Mouse (Mus musculus) hindbrain, embryonic 16.5 days (tissue): ENCODE results near the gene Ankrd24. TPM values are rescaled to one million over a fixed set of nuclear protein-coding genes. Genes with fewer than 3 reads are reported as not detected.
A peak's percentile ranks its signal among the peaks of the same experiment; 100 is the strongest.
"Not testable (repeated sequence)": the region's sequence is repeated elsewhere in the genome, so short reads cannot be mapped to it uniquely, and the experiment has no call there.

Experiments
- ATAC-seq: fragments of 200-750 bp; cut with Nextera tagmentation; 2 replicates; pipeline ENCODE4 v1.8.0; 2017; ENCODE audit warnings: moderate TSS enrichment, moderate library complexity
- H3K27ac ChIP-seq: fragments of 300-500 bp; sonication (generic); 2 replicates; pipeline ENCODE4 v1.5.1; 2014; ENCODE audit warnings: low read depth, mild to moderate bottlenecking, control low read depth, low read length, moderate library complexity
- H3K27me3 ChIP-seq: fragments of 300-500 bp; sonication (generic); replicated peaks from 2 replicates; pipeline ENCODE4 v1.6.1; 2014; ENCODE audit warnings: low read length; ENCODE audit not compliant: control insufficient read depth, insufficient read depth
- H3K36me3 ChIP-seq: fragments of 300-500 bp; sonication (generic); 2 replicates; pipeline ENCODE4 v1.6.1; 2014; ENCODE audit warnings: mild to moderate bottlenecking, low read length, moderate library complexity, mixed read lengths; ENCODE audit not compliant: control insufficient read depth, insufficient read depth
- H3K4me1 ChIP-seq: fragments of 300-500 bp; sonication (generic); 2 replicates; pipeline ENCODE4 v1.6.1; 2014; ENCODE audit warnings: low read depth, low read length; ENCODE audit not compliant: control insufficient read depth, insufficient read depth
- H3K4me2 ChIP-seq: fragments of 300-500 bp; sonication (generic); 2 replicates; pipeline ENCODE4 v1.6.1; 2014; ENCODE audit warnings: mild to moderate bottlenecking, low read length, control low read depth, moderate library complexity
- H3K4me3 ChIP-seq: fragments of 300-500 bp; sonication (generic); 2 replicates; pipeline ENCODE4 v1.5.1; 2014; ENCODE audit warnings: mild to moderate bottlenecking, low read length, control low read depth, moderate library complexity
- H3K9ac ChIP-seq: fragments of 300-500 bp; sonication (generic); 2 replicates; pipeline ENCODE4 v1.6.1; 2014; ENCODE audit warnings: low read depth, mild to moderate bottlenecking, control low read depth, low read length, moderate library complexity
- H3K9me3 ChIP-seq: fragments of 300-500 bp; sonication (generic); 2 replicates; pipeline ENCODE4 v1.6.1; 2014; ENCODE audit warnings: mild to moderate bottlenecking, low read length, moderate library complexity; ENCODE audit not compliant: control insufficient read depth
- WGBS: fragments of 180-500 bp; shearing (Covaris S2); extraction: QIAGEN DNeasy Blood & Tissue Kit; methylation state at CpG from one replicate; pipeline ENCODE4 v1.1.7; 2014; 5-methylcytosine and 5-hydroxymethylcytosine counted together
- polyA plus RNA-seq: library from polyadenylated mRNA; unstranded; fragments of >200 nt; fragmentation: Nextera tagmentation; extraction: Ambion mirVana; gene quantifications from 2 replicates; pipeline ENCODE4 v1.2.1, GENCODE M21; 2015

The Ankrd24 gene
- polyA plus RNA-seq, 1 experiment from 2014 or later: 19.2 TPM

GRCm38 (mm10) chr10:81638101-81638500 is 9.8 kb downstream of the Ankrd24 start:
- no peak overlapping the region for H3K9ac ChIP-seq
- 81% methylated on average over 6 of the region's 6 CpGs for WGBS
- no peak for ATAC-seq

GRCm38 (mm10) chr10:81640825-81641224 is 12.5 kb downstream of the Ankrd24 start:
- H3K27me3 ChIP-seq, H3K4me3 ChIP-seq, H3K36me3 ChIP-seq, ATAC-seq, H3K4me2 ChIP-seq, H3K9me3 ChIP-seq, H3K27ac ChIP-seq, H3K9ac ChIP-seq: not testable (repeated sequence)
- H3K4me1 ChIP-seq: peaks cover 24% of the 10 kb centered on the region
- WGBS: 48% methylated on average over 4 of the region's 4 CpGs

More at GRCm38 (mm10) chr10:81638101-81638500, 9.8 kb downstream of the Ankrd24 start:
- H3K4me1 ChIP-seq: peaks cover 24% of the 10 kb centered on the region
- no peak overlapping the region for H3K4me2 ChIP-seq
- no peaks in the 10 kb centered on the region for H3K9me3 ChIP-seq
- H3K27ac ChIP-seq: no peak overlapping the region
- H3K36me3 ChIP-seq: no peaks in the 10 kb centered on the region
- H3K27me3 ChIP-seq: no peaks in the 10 kb centered on the region
- H3K4me3 ChIP-seq: no peak overlapping the region

- Histone ChIP-seq H3K9ac (no peak overlapping the region), H3K4me2 (no peak overlapping the region; the same call in none of the 2 replicates), H3K4me1 (peaks cover 24% of the 10 kb centered on the region), H3K4me3 (no peak overlapping the region), H3K9me3 (no peaks in the 10 kb centered on the region), H3K27ac (no peak overlapping the region), H3K27me3 (no peaks in the 10 kb centered on the region), H3K36me3 (no peaks in the 10 kb centered on the region)
- ATAC-seq: no peak
- 85% methylated on average over 2 of the region's 2 CpGs for WGBS
Observed at GRCm38 (mm10) chr10:81641566-81641965, 13.2 kb downstream of the Ankrd24 start.

- ATAC-seq: no peak
- peak overlapping the region; percentile 95 for H3K9ac ChIP-seq
- H3K36me3 ChIP-seq: no peaks in the 10 kb centered on the region
- H3K27me3 ChIP-seq: no peaks in the 10 kb centered on the region
- H3K4me2 ChIP-seq: peak overlapping the region; percentile 92
- H3K4me1 ChIP-seq: peaks cover 24% of the 10 kb centered on the region
- no peak overlapping the region for H3K27ac ChIP-seq
- WGBS: 75% methylated on average over 8 of the region's 8 CpGs
- H3K4me3 ChIP-seq: peak overlapping the region; percentile 75
- no peaks in the 10 kb centered on the region for H3K9me3 ChIP-seq
Observed at GRCm38 (mm10) chr10:81641978-81642647, 13.8 kb downstream of the Ankrd24 start.

- no peak; the same call in 1 of the 2 replicates for ATAC-seq
- Histone ChIP-seq H3K9ac (peak overlapping the region; percentile 95), H3K27ac (peak overlapping the region; percentile 97), H3K27me3 (no peaks in the 10 kb centered on the region), H3K4me2 (peak overlapping the region; percentile 92), H3K4me3 (peak overlapping the region; percentile 75), H3K36me3 (no peaks in the 10 kb centered on the region), H3K9me3 (no peaks in the 10 kb centered on the region), H3K4me1 (peaks cover 24% of the 10 kb centered on the region)
- WGBS: 21% methylated on average over 24 of the region's 24 CpGs
Observed at GRCm38 (mm10) chr10:81642648-81643448, 14.5 kb downstream of the Ankrd24 start.

- WGBS: 1% methylated on average over 70 of the region's 75 CpGs
- H3K9ac ChIP-seq: peak overlapping the region; percentile 95
- H3K4me1 ChIP-seq: peaks cover 24% of the 10 kb centered on the region
- no peaks in the 10 kb centered on the region for H3K27me3 ChIP-seq
- no peaks in the 10 kb centered on the region for H3K36me3 ChIP-seq
- peak overlapping the region; percentile 92 for H3K4me2 ChIP-seq
- no peaks in the 10 kb centered on the region for H3K9me3 ChIP-seq
- peak overlapping the region; percentile 75 for H3K4me3 ChIP-seq
- peak overlapping the region; percentile 97 for H3K27ac ChIP-seq
- ATAC-seq: peak; percentile 91
Observed at GRCm38 (mm10) chr10:81643449-81644055, 15.2 kb downstream of the Ankrd24 start.

- no peaks in the 10 kb centered on the region for H3K36me3 ChIP-seq
- peak overlapping the region; percentile 75 for H3K4me3 ChIP-seq
- no peaks in the 10 kb centered on the region for H3K9me3 ChIP-seq
- ATAC-seq: no peak; the same call in 1 of the 2 replicates
- H3K27ac ChIP-seq: peak overlapping the region; percentile 97
- H3K9ac ChIP-seq: peak overlapping the region; percentile 95
- peak overlapping the region; percentile 92 for H3K4me2 ChIP-seq
- H3K4me1 ChIP-seq: peaks cover 24% of the 10 kb centered on the region
- no peaks in the 10 kb centered on the region for H3K27me3 ChIP-seq
- 62% methylated on average over 2 of the region's 2 CpGs for WGBS
Observed at GRCm38 (mm10) chr10:81644162-81644561, 15.8 kb downstream of the Ankrd24 start.

- peaks cover 24% of the 10 kb centered on the region for H3K4me1 ChIP-seq
- H3K9me3 ChIP-seq: no peaks in the 10 kb centered on the region
- no peak overlapping the region for H3K4me2 ChIP-seq
- H3K4me3 ChIP-seq: no peak overlapping the region
- WGBS: 84% methylated on average over 18 of the region's 18 CpGs
- no peaks in the 10 kb centered on the region for H3K27me3 ChIP-seq
- no peak overlapping the region for H3K27ac ChIP-seq
- H3K36me3 ChIP-seq: no peaks in the 10 kb centered on the region
- H3K9ac ChIP-seq: no peak overlapping the region
- ATAC-seq: no peak
Observed at GRCm38 (mm10) chr10:81644716-81645115, 16.4 kb downstream of the Ankrd24 start.

GRCm38 (mm10) chr10:81645391-81645790 is 17.1 kb downstream of the Ankrd24 start:
- H3K27me3 ChIP-seq: no peaks in the 10 kb centered on the region
- no peak for ATAC-seq

More at GRCm38 (mm10) chr10:81645391-81645790, 17.1 kb downstream of the Ankrd24 start:
- Histone ChIP-seq H3K27ac (no peak overlapping the region), H3K9me3 (no peaks in the 10 kb centered on the region), H3K4me1 (peaks cover 28% of the 10 kb centered on the region), H3K4me3 (no peak overlapping the region), H3K4me2 (no peak overlapping the region), H3K36me3 (no peaks in the 10 kb centered on the region), H3K9ac (no peak overlapping the region)
- WGBS: 89% methylated on average over 4 of the region's 4 CpGs
